Mouse (Mus musculus) ES-E14 (cell line): Measurements from ENCODE around the gene Zfand2b. TPM values are rescaled to one million over a fixed set of nuclear protein-coding genes. Genes with fewer than 3 reads are reported as not detected.

ENCODE experiments used
- DNase-seq: peaks from one replicate; pipeline ENCODE4 v3.0.0-alpha.2; 2013; ENCODE audit warnings: low read depth, low spot score
- H3K27ac ChIP-seq: 2 replicates; pipeline ENCODE4 v1.5.1; 2012; ENCODE audit warnings: low read depth, mild to moderate bottlenecking, low read length, moderate library complexity, mixed read lengths; ENCODE audit not compliant: poor library complexity, insufficient read depth, severe bottlenecking
- H3K36me3 ChIP-seq: 2 replicates; pipeline ENCODE4 v1.6.1; 2012; ENCODE audit warnings: mild to moderate bottlenecking, low read length, moderate library complexity, mixed read lengths; ENCODE audit not compliant: control insufficient read depth, poor library complexity, insufficient read depth, severe bottlenecking
- H3K4me1 ChIP-seq, 2 experiments: fragments of 150-350 bp in 1 of 2; sonication (generic) in 1 of 2; 2 replicates each; pipeline ENCODE4 v1.6.1; 2012; ENCODE audit warnings: low read length in 2 of 2, mild to moderate bottlenecking in 1 of 2, mixed read lengths in 1 of 2; ENCODE audit not compliant: control insufficient read depth in 2 of 2, insufficient read depth in 2 of 2, poor library complexity in 1 of 2
- H3K4me3 ChIP-seq, 2 experiments: fragments of 150-350 bp in 1 of 2; sonication (generic) in 1 of 2; 2 replicates each; pipeline ENCODE4 v1.5.1; 2012; ENCODE audit warnings: low read length in 2 of 2, low read depth in 1 of 2, mild to moderate bottlenecking in 1 of 2, mixed read lengths in 1 of 2; ENCODE audit not compliant: insufficient read depth in 1 of 2, poor library complexity in 1 of 2, severe bottlenecking in 1 of 2
- H3K9ac ChIP-seq: 2 replicates; pipeline ENCODE4 v1.6.1; 2012; ENCODE audit warnings: low read depth, mild to moderate bottlenecking, low read length, mixed read lengths; ENCODE audit not compliant: poor library complexity, insufficient read depth, severe bottlenecking
- H3K9me3 ChIP-seq: fragments of 150-350 bp; sonication (generic); 2 replicates; pipeline ENCODE4 v1.6.1; 2012; ENCODE audit warnings: low read depth, mild to moderate bottlenecking, low read length; ENCODE audit not compliant: control insufficient read depth, insufficient read depth
- CHD2 ChIP-seq: IDR thresholded peaks from 2 replicates; pipeline ENCODE4 v1.6.1; 2014; ENCODE audit warnings: mild to moderate bottlenecking, low read depth, low read length, inconsistent platforms
- HCFC1 ChIP-seq: IDR thresholded peaks from 2 replicates; pipeline ENCODE4 v1.6.1; 2012; ENCODE audit warnings: low read length, inconsistent platforms, borderline replicate concordance; ENCODE audit not compliant: insufficient read depth
- MAFK ChIP-seq: IDR thresholded peaks from 2 replicates; pipeline ENCODE4 v1.6.1; 2014; ENCODE audit warnings: mild to moderate bottlenecking, low read depth, low read length, inconsistent platforms; ENCODE audit not compliant: insufficient read depth
- ZC3H11A ChIP-seq: IDR thresholded peaks from 2 replicates; pipeline ENCODE4 v1.6.1; 2012; ENCODE audit warnings: low read depth, mild to moderate bottlenecking, inconsistent platforms, low read length, borderline replicate concordance
- ZNF384 ChIP-seq: IDR thresholded peaks from 2 replicates; pipeline ENCODE4 v1.6.1; 2012; ENCODE audit warnings: low read depth, low read length, inconsistent platforms
- in situ Hi-C, 2 experiments: fragments of 600-800 bp; cut with MboI; formaldehyde crosslinking; loops; one replicate each; pipeline ENCODE4 v1.15.1; 2025; ENCODE audit warnings: low sequenced_read_pairs in 2 of 2, inconsistent platforms in 1 of 2; ENCODE audit not compliant: unreplicated experiment in 2 of 2
- total RNA-seq: library from RNA; depleted of rRNA; stranded (reverse); fragments of 300-350 nt; gene quantifications from 2 replicates; pipeline ENCODE4 v1.2.3, GENCODE M21; 2012

Zfand2b gene
- total RNA-seq, 1 experiment: 15.1 TPM

- H3K9ac ChIP-seq: peak within 1 kb of the TSS; percentile 70
- peaks cover 4 to 5% of the 10 kb centered on the region in 2 experiments; a peak in 2 of 4 replicates for H3K4me1 ChIP-seq
- no peaks in the 10 kb centered on the region for H3K9me3 ChIP-seq
- H3K36me3 ChIP-seq: peaks cover 4% of the 10 kb centered on the region; the same call in 1 of the 2 replicates
- peak; percentile 89 for DNase-seq
- H3K4me3 ChIP-seq: peak within 1 kb of the TSS; percentile 81 to 82
- no peak within 1 kb of the TSS for H3K27ac ChIP-seq
- no peak for TF ChIP-seq ZC3H11A
- in situ Hi-C loops: no loop called here
Observed at GRCm38 (mm10) chr1:75180105-75180590, 11.7 kb downstream of the Zfand2b start, which contains the start of gene Abcb6. Gene Abcb6 (minus strand): TSS chr1:75180392.

GRCm38 (mm10) chr1:75180741-75181140 is 12.3 kb downstream of the Zfand2b start:
- in situ Hi-C loops: no loop called here
- Histone ChIP-seq H3K4me3 (peak overlapping the region in 1 of 2 experiments; percentile 81; a peak in 2 of 4 replicates), H3K36me3 (peaks cover 4% of the 10 kb centered on the region; the same call in 1 of the 2 replicates), H3K4me1 (peaks cover 4 to 5% of the 10 kb centered on the region in 2 experiments; a peak in 2 of 4 replicates), H3K27ac (no peak overlapping the region), H3K9me3 (no peaks in the 10 kb centered on the region), H3K9ac (peak overlapping the region; percentile 55; the same call in 1 of the 2 replicates)
- DNase-seq: no peak
- TF ChIP-seq CHD2: no peak
- no peak for TF ChIP-seq ZNF384
- TF ChIP-seq MAFK: no peak
- TF ChIP-seq ZC3H11A: no peak
- no peak for TF ChIP-seq HCFC1

GRCm38 (mm10) chr1:75181377-75181870 is 13.0 kb downstream of the Zfand2b start:
- peaks cover 4 to 5% of the 10 kb centered on the region in 2 experiments; a peak in 2 of 4 replicates for H3K4me1 ChIP-seq
- H3K27ac ChIP-seq: no peak overlapping the region
- no peaks in the 10 kb centered on the region for H3K9me3 ChIP-seq
- H3K9ac ChIP-seq: no peak overlapping the region
- no peak overlapping the region for H3K4me3 ChIP-seq
- TF ChIP-seq ZNF384 (no peak), ZC3H11A (no peak), CHD2 (no peak), MAFK (no peak), HCFC1 (no peak)
- peaks cover 4% of the 10 kb centered on the region; the same call in 1 of the 2 replicates for H3K36me3 ChIP-seq
- DNase-seq: no peak
- in situ Hi-C loops: no loop called here

GRCm38 (mm10) chr1:75182160-75182559 is 13.7 kb downstream of the Zfand2b start:
- peaks cover 3% of the 10 kb centered on the region; the same call in 1 of the 2 replicates for H3K36me3 ChIP-seq
- no peak overlapping the region for H3K4me3 ChIP-seq
- in situ Hi-C loops: no loop called here
- H3K9ac ChIP-seq: no peak overlapping the region
- H3K4me1 ChIP-seq: peaks cover 4 to 5% of the 10 kb centered on the region in 2 experiments; a peak in 2 of 4 replicates
- no peak for TF ChIP-seq MAFK
- peak; percentile 95 for TF ChIP-seq ZNF384
- DNase-seq: no peak
- no peaks in the 10 kb centered on the region for H3K9me3 ChIP-seq
- no peak overlapping the region for H3K27ac ChIP-seq

GRCm38 (mm10) chr1:75185495-75185894 is 17.0 kb downstream of the Zfand2b start:
- no peak overlapping the region for H3K9ac ChIP-seq
- DNase-seq: no peak
- in situ Hi-C loops: no loop called here
- TF ChIP-seq HCFC1: no peak
- H3K4me3 ChIP-seq: peak overlapping the region in 1 of 2 experiments; percentile 6; a peak in 2 of 4 replicates
- H3K4me1 ChIP-seq: peaks cover 2 to 4% of the 10 kb centered on the region in 2 experiments; a peak in 2 of 4 replicates
- H3K9me3 ChIP-seq: no peaks in the 10 kb centered on the region
- H3K36me3 ChIP-seq: peaks cover 3% of the 10 kb centered on the region; the same call in 1 of the 2 replicates
- no peak overlapping the region for H3K27ac ChIP-seq
